Mouse (Mus musculus): ENCODE data around the gene Itga4. TPM values are rescaled to one million over a fixed set of nuclear protein-coding genes. Genes with fewer than 3 reads are reported as not detected.

Itga4 gene
- polyA plus RNA-seq, 1 experiment, result 7.1 TPM

GRCm38 (mm10) chr2:79378346-79379086 lies 123.3 kb downstream of the Itga4 start:
- Histone ChIP-seq H3K4me1 (ENCODE audit: control insufficient read depth, insufficient read depth, low read length) (no peaks in the 10 kb centered on the region), H3K4me3 (replicated peaks; ENCODE audit: extremely low read depth, low read depth, low read length) (no peak overlapping the region)
- no peak for TF ChIP-seq CTCF (IDR thresholded peaks at IDR 0.05; ENCODE audit: insufficient read depth, low read length)
- no peak for TF ChIP-seq POLR2A (IDR thresholded peaks at IDR 0.05; ENCODE audit: borderline replicate concordance, extremely low read depth, low read depth, low read length)
- WGBS, result 72% methylated on average over 8 of the region's 8 CpGs
- DNase-seq, result no peak

- no peak for TF ChIP-seq POLR2A (IDR thresholded peaks at IDR 0.05; ENCODE audit: borderline replicate concordance, extremely low read depth, low read depth, low read length)
- TF ChIP-seq CTCF (IDR thresholded peaks at IDR 0.05; ENCODE audit: insufficient read depth, low read length), result no peak
- WGBS, result 47% methylated on average over 12 of the region's 12 CpGs
- H3K4me1 ChIP-seq (ENCODE audit: control insufficient read depth, insufficient read depth, low read length), result no peaks in the 10 kb centered on the region
- no peak for DNase-seq
- H3K4me3 ChIP-seq (replicated peaks; ENCODE audit: extremely low read depth, low read depth, low read length), result no peak overlapping the region
Observed at GRCm38 (mm10) chr2:79379087-79380041, 124.1 kb downstream of the Itga4 start.

Other genes with a start within 250 kb of the Itga4 start
- gene Neurod1, start 201.3 kb downstream of the Itga4 start, polyA plus RNA-seq (2012; rRNA removed), result not detected in 2 replicates
- 1.1 and 1.2 TPM in 2 replicates for gene Cerkl, start 201.4 kb downstream of the Itga4 start, polyA plus RNA-seq (2012; rRNA removed)

All from lung, adult 2 months (tissue).